Mouse (Mus musculus): ENCODE measurements around the gene Abcg5.

Gene Abcg5

GRCm38 (mm10) chr17:84644292-84645050, 38.3 kb downstream of the Abcg5 start:
- no peak for DNase-seq (ENCODE audit: low spot score)

GRCm38 (mm10) chr17:84642324-84642723, 40.5 kb downstream of the Abcg5 start:
- no peak for DNase-seq (ENCODE audit: low spot score)

- DNase-seq (ENCODE audit: low spot score) = peak; percentile 34
Measured at GRCm38 (mm10) chr17:84641893-84642292, 40.9 kb downstream of the Abcg5 start.

- no peak for DNase-seq (ENCODE audit: low spot score)
Measured at GRCm38 (mm10) chr17:84639796-84640378, 42.9 kb downstream of the Abcg5 start.

GRCm38 (mm10) chr17:84637971-84638370, 44.8 kb downstream of the Abcg5 start:
- no peak for DNase-seq (ENCODE audit: low spot score)

- no peak for DNase-seq (ENCODE audit: low spot score)
Measured at GRCm38 (mm10) chr17:84636328-84636727, 46.5 kb downstream of the Abcg5 start.

- DNase-seq (ENCODE audit: low spot score) = peak; percentile 80
Measured at GRCm38 (mm10) chr17:84633443-84633842, 49.4 kb downstream of the Abcg5 start.

- peak; percentile 32 for DNase-seq (ENCODE audit: low spot score)
Measured at GRCm38 (mm10) chr17:84631836-84632235, 51.0 kb downstream of the Abcg5 start.

- DNase-seq (ENCODE audit: low spot score) = no peak
Measured at GRCm38 (mm10) chr17:84628611-84629010, 54.2 kb downstream of the Abcg5 start.

GRCm38 (mm10) chr17:84627721-84628120, 55.1 kb downstream of the Abcg5 start:
- DNase-seq (ENCODE audit: low spot score) = no peak

GRCm38 (mm10) chr17:84626857-84627305, 55.9 kb downstream of the Abcg5 start:
- DNase-seq (ENCODE audit: low spot score) = no peak

- peak; percentile 82 for DNase-seq (ENCODE audit: low spot score)
Measured at GRCm38 (mm10) chr17:84626276-84626856, 56.4 kb downstream of the Abcg5 start, which contains the start of gene Dync2li1. Gene Dync2li1, plus strand, starts transcription at chr17:84626496.

- DNase-seq (ENCODE audit: low spot score) = no peak
Measured at GRCm38 (mm10) chr17:84622873-84623272, 59.9 kb downstream of the Abcg5 start.

GRCm38 (mm10) chr17:84622028-84622427, 60.8 kb downstream of the Abcg5 start:
- DNase-seq (ENCODE audit: low spot score) = no peak

- no peak for DNase-seq (ENCODE audit: low spot score)
Measured at GRCm38 (mm10) chr17:84621209-84621608, 61.6 kb downstream of the Abcg5 start.

- no peak for DNase-seq (ENCODE audit: low spot score)
Measured at GRCm38 (mm10) chr17:84620610-84621009, 62.2 kb downstream of the Abcg5 start.

GRCm38 (mm10) chr17:84620076-84620475, 62.7 kb downstream of the Abcg5 start:
- DNase-seq (ENCODE audit: low spot score) = no peak

GRCm38 (mm10) chr17:84619112-84619511, 63.7 kb downstream of the Abcg5 start:
- no peak for DNase-seq (ENCODE audit: low spot score)

- no peak for DNase-seq (ENCODE audit: low spot score)
Measured at GRCm38 (mm10) chr17:84617953-84618352, 64.9 kb downstream of the Abcg5 start.

GRCm38 (mm10) chr17:84616526-84617074, 66.2 kb downstream of the Abcg5 start:
- no peak for DNase-seq (ENCODE audit: low spot score)

- DNase-seq (ENCODE audit: low spot score) = no peak
Measured at GRCm38 (mm10) chr17:84615811-84616210, 67.0 kb downstream of the Abcg5 start.

GRCm38 (mm10) chr17:84611971-84612370, 70.8 kb downstream of the Abcg5 start:
- DNase-seq (ENCODE audit: low spot score) = no peak

- DNase-seq (ENCODE audit: low spot score) = no peak
Measured at GRCm38 (mm10) chr17:84611500-84611899, 71.3 kb downstream of the Abcg5 start.

Data from T-cell, adult 2 months (primary cell).